Mouse (Mus musculus) small intestine, adult 2 months (tissue): ENCODE measurements around the gene H2-Q2.
"Not testable (repeated sequence)": the region's sequence is repeated elsewhere in the genome, so short reads cannot be mapped to it uniquely, and the experiment has no call there.

ENCODE experiments used
- CTCF ChIP-seq: fragments of 200-500 bp; IDR thresholded peaks from 2 replicates; pipeline ENCODE4 v1.5.1; 2012; ENCODE audit warnings: low read depth, mild to moderate bottlenecking, control low read depth, inconsistent platforms, low read length, moderate library complexity, mixed read lengths; ENCODE audit not compliant: insufficient replicate concordance, insufficient read length; ENCODE audit errors: extremely low read depth
- POLR2A ChIP-seq: fragments of 200-500 bp; IDR thresholded peaks from 2 replicates; pipeline ENCODE4 v1.6.1; 2012; ENCODE audit warnings: low read depth, mild to moderate bottlenecking, control low read depth, inconsistent platforms, low read length, moderate library complexity

DNA sequence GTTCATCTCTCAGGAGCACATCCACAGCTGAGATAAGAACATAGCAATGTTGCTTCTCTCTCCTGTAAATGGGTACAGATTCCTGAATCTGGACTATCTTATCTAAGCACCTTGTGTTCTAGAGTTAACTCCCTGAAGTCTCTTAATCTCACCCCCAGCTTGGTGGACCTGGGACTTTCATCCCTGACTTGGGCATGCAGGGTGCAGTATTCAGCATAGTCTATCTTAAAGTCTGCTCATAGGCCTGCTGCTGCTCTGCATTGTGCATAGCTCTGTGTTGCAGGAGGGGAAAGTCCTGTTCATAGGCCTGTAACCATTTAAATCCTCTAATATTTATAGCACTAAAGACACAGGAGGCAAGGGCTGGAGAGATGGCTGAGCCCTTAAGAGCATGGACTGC is 16.0 kb upstream of the H2-Q2 start:
- not testable (repeated sequence) for TF ChIP-seq POLR2A, CTCF
